Mouse (Mus musculus) heart, adult 2 months (tissue): ENCODE results near the gene Nup160. TPM values are rescaled to one million over a fixed set of nuclear protein-coding genes. Genes with fewer than 3 reads are reported as not detected.

ENCODE experiments used
- DNase-seq, 2 experiments: peaks; one replicate each; pipeline ENCODE4 v3.0.0; 2021
- H3K27ac ChIP-seq: fragments of 200-600 bp; 2 replicates; pipeline ENCODE4 v1.8.1; 2022
- H3K27me3 ChIP-seq: fragments of 200-500 bp; 2 replicates; pipeline ENCODE4 v1.6.1; 2012; ENCODE audit warnings: mild to moderate bottlenecking, low read length, inconsistent platforms, mixed read lengths; ENCODE audit not compliant: control insufficient read depth, insufficient read depth
- H3K36me3 ChIP-seq: fragments of 200-500 bp; 2 replicates; pipeline ENCODE4 v1.6.1; 2012; ENCODE audit warnings: low read length, inconsistent platforms; ENCODE audit not compliant: control insufficient read depth, insufficient read depth
- H3K4me1 ChIP-seq: fragments of 200-500 bp; 2 replicates; pipeline ENCODE4 v1.6.1; 2011; ENCODE audit warnings: low read length; ENCODE audit not compliant: control insufficient read depth, insufficient read depth
- H3K4me3 ChIP-seq: fragments of 200-600 bp; 2 replicates; pipeline ENCODE4 v1.8.1; 2022
- H3K79me2 ChIP-seq: fragments of 200-500 bp; replicated peaks from 2 replicates; pipeline ENCODE4 v1.6.1; 2012; ENCODE audit warnings: mild to moderate bottlenecking, inconsistent platforms, low read length, moderate library complexity, mixed read lengths; ENCODE audit not compliant: control insufficient read depth, insufficient read depth
- H3K9ac ChIP-seq: fragments of 200-500 bp; 2 replicates; pipeline ENCODE4 v1.6.1; 2012; ENCODE audit warnings: low read depth, mild to moderate bottlenecking, control low read depth, inconsistent platforms, low read length, mixed read lengths
- CTCF ChIP-seq: fragments of 200-600 bp; IDR thresholded peaks from 2 replicates; pipeline ENCODE4 v1.8.1; 2022; ENCODE audit warnings: antibody characterized with exemption, mild to moderate bottlenecking, moderate library complexity
- EP300 ChIP-seq: fragments of 200-500 bp; IDR thresholded peaks from 2 replicates; pipeline ENCODE4 v1.6.1; 2011; ENCODE audit warnings: low read depth, low read length, control low read depth; ENCODE audit not compliant: insufficient read depth
- POLR2A ChIP-seq: fragments of 200-500 bp; IDR thresholded peaks from 2 replicates; pipeline ENCODE4 v1.6.1; 2011; ENCODE audit warnings: mild to moderate bottlenecking, low read depth, low read length, control low read depth; ENCODE audit not compliant: insufficient read depth
- WGBS: fragments of 180-500 bp; shearing (Covaris S2); methylation state at CpG from one replicate; pipeline ENCODE4 v1.1.7; 2018; 5-methylcytosine and 5-hydroxymethylcytosine counted together
- intact Hi-C: fragments of 180-260 bp; cut with DNase I; formaldehyde crosslinking; loops from one replicate; pipeline ENCODE4 v1.15.1; 2025
- polyA plus RNA-seq: library from polyadenylated mRNA; depleted of rRNA; stranded (reverse); fragments of >200 nt; gene quantifications from 2 replicates; pipeline ENCODE4 v1.2.3, GENCODE M21; 2012
- total RNA-seq, 2 experiments: library from RNA; stranded (reverse); gene quantifications; 2 replicates each; pipeline ENCODE4 v1.2.3; 2021

The Nup160 gene
- total and polyA plus RNA-seq, 3 experiments = 5.2 to 13.9 (median 12.9) TPM

GRCm38 (mm10) chr2:90700943-90701342, 23.9 kb downstream of the Nup160 start:
- no peak for DNase-seq
- Histone ChIP-seq H3K36me3 (no peaks in the 10 kb centered on the region; the same call in 1 of the 2 replicates), H3K27me3 (no peaks in the 10 kb centered on the region), H3K4me1 (no peaks in the 10 kb centered on the region), H3K4me3 (no peak overlapping the region), H3K79me2 (no peaks in the 10 kb centered on the region), H3K9ac (no peak overlapping the region), H3K27ac (no peak overlapping the region)
- TF ChIP-seq CTCF (peak; percentile 23; the same call in 1 of the 2 replicates), EP300 (no peak), POLR2A (no peak)
- WGBS = 98% methylated on average over 4 of the region's 4 CpGs
- intact Hi-C loops = no loop called here

- intact Hi-C loops = no loop called here
- H3K9ac ChIP-seq = no peak overlapping the region
- H3K27me3 ChIP-seq = no peaks in the 10 kb centered on the region
- no peak for DNase-seq
- H3K79me2 ChIP-seq = no peaks in the 10 kb centered on the region
- H3K4me1 ChIP-seq = no peaks in the 10 kb centered on the region
- H3K36me3 ChIP-seq = peaks cover 3% of the 10 kb centered on the region; the same call in 1 of the 2 replicates
- 100% methylated on average over 1 of the region's 1 CpGs for WGBS
- H3K4me3 ChIP-seq = no peak overlapping the region
- TF ChIP-seq POLR2A = no peak
- no peak for TF ChIP-seq EP300
- no peak for TF ChIP-seq CTCF
- H3K27ac ChIP-seq = no peak overlapping the region
Measured at GRCm38 (mm10) chr2:90708548-90708947, 31.5 kb downstream of the Nup160 start.

GRCm38 (mm10) chr2:90715555-90716092, 38.6 kb downstream of the Nup160 start:
- 90% methylated on average over 7 of the region's 7 CpGs for WGBS
- peaks cover 5% of the 10 kb centered on the region; the same call in 1 of the 2 replicates for H3K36me3 ChIP-seq
- DNase-seq = no peak

DNA sequence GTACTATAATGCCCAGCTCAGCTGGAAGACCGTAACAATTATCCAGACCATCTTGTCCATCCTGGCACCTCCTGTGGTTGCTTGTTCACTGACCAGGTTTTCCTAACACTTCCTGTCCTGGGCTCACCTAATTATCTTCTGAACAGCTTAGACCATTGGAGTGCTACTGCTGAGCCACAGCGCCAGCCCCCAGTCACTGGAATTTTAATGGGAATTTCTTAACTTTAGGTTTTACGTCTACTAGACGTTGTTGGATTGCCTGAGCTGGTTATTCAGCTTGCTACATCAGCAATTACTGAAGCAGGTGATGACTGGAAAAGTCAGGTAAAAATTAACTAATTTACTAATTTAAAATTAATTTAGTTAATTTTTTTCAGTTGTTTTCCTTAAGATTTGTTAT, 40.4 kb downstream of the Nup160 start:
- H3K27me3 ChIP-seq = no peaks in the 10 kb centered on the region
- no peaks in the 10 kb centered on the region for H3K79me2 ChIP-seq
- H3K9ac ChIP-seq = no peak overlapping the region
- intact Hi-C loops = no loop called here
- peaks cover 5% of the 10 kb centered on the region; the same call in 1 of the 2 replicates for H3K36me3 ChIP-seq
- no peak for TF ChIP-seq POLR2A
- TF ChIP-seq EP300 = no peak
- TF ChIP-seq CTCF = no peak
- no peak overlapping the region for H3K4me3 ChIP-seq
- DNase-seq = no peak
- 93% methylated on average over 4 of the region's 4 CpGs for WGBS
- no peak overlapping the region for H3K27ac ChIP-seq
- no peaks in the 10 kb centered on the region for H3K4me1 ChIP-seq

More at GRCm38 (mm10) chr2:90715555-90716092, 38.6 kb downstream of the Nup160 start:
- Histone ChIP-seq H3K79me2 (no peaks in the 10 kb centered on the region), H3K4me1 (no peaks in the 10 kb centered on the region), H3K9ac (no peak overlapping the region), H3K27me3 (no peaks in the 10 kb centered on the region), H3K4me3 (no peak overlapping the region), H3K27ac (no peak overlapping the region)
- TF ChIP-seq CTCF (no peak), EP300 (no peak), POLR2A (no peak)
- intact Hi-C loops = no loop called here

- no peak overlapping the region for H3K4me3 ChIP-seq
- H3K4me1 ChIP-seq = no peaks in the 10 kb centered on the region
- TF ChIP-seq POLR2A = no peak
- TF ChIP-seq EP300 = no peak
- TF ChIP-seq CTCF = no peak
- no peaks in the 10 kb centered on the region for H3K79me2 ChIP-seq
- no peaks in the 10 kb centered on the region for H3K27me3 ChIP-seq
- H3K36me3 ChIP-seq = peaks cover 3% of the 10 kb centered on the region; the same call in 1 of the 2 replicates
- no peak for DNase-seq
- intact Hi-C loops = no loop called here
- H3K9ac ChIP-seq = no peak overlapping the region
- H3K27ac ChIP-seq = no peak overlapping the region
- WGBS = 97% methylated on average over 5 of the region's 5 CpGs
Measured at GRCm38 (mm10) chr2:90717948-90718347, 40.9 kb downstream of the Nup160 start.

- Histone ChIP-seq H3K79me2 (no peaks in the 10 kb centered on the region), H3K4me1 (no peaks in the 10 kb centered on the region), H3K27me3 (no peaks in the 10 kb centered on the region), H3K36me3 (no peaks in the 10 kb centered on the region), H3K9ac (no peak overlapping the region), H3K4me3 (no peak overlapping the region), H3K27ac (no peak overlapping the region)
- intact Hi-C loops = no loop called here
- DNase-seq = no peak
- TF ChIP-seq EP300 (no peak), CTCF (no peak), POLR2A (no peak)
- WGBS = 97% methylated on average over 3 of the region's 3 CpGs
Measured at GRCm38 (mm10) chr2:90726818-90727217, 49.8 kb downstream of the Nup160 start.
